Mouse (Mus musculus): ENCODE measurements around the gene H2-T24.

The H2-T24 gene

GRCm38 (mm10) chr17:35981776-35982175 is 38.6 kb downstream of the H2-T24 start:
- DNase-seq (ENCODE audit: extremely low spot score, low spot score): no peak

- no peak for DNase-seq (ENCODE audit: extremely low spot score, low spot score)
These were observed 40.0 kb downstream of the H2-T24 start for GRCm38 (mm10) chr17:35980363-35980754.

GRCm38 (mm10) chr17:35979401-35980362 is 40.7 kb downstream of the H2-T24 start, which contains the start of the genes Gnl1 and Prr3:
Gnl1 (plus strand) TSS chr17:35979851.
Prr3 (minus strand) TSS chr17:35980236.
- peak; percentile 99 for DNase-seq (ENCODE audit: extremely low spot score, low spot score)

- DNase-seq (ENCODE audit: extremely low spot score, low spot score): no peak
These were observed 41.5 kb downstream of the H2-T24 start for GRCm38 (mm10) chr17:35978811-35979400.

GRCm38 (mm10) chr17:35972131-35972530 is 48.2 kb downstream of the H2-T24 start:
- no peak for DNase-seq (ENCODE audit: extremely low spot score, low spot score)

GRCm38 (mm10) chr17:35969418-35970389 is 50.7 kb downstream of the H2-T24 start, which contains the start of gene Abcf1:
Abcf1 (minus strand) TSS chr17:35969761.
- peak; percentile 99 for DNase-seq (ENCODE audit: extremely low spot score, low spot score)

GRCm38 (mm10) chr17:35967621-35968020 is 52.7 kb downstream of the H2-T24 start:
- DNase-seq (ENCODE audit: extremely low spot score, low spot score): no peak

GRCm38 (mm10) chr17:35963279-35963678 is 57.1 kb downstream of the H2-T24 start:
- no peak for DNase-seq (ENCODE audit: extremely low spot score, low spot score)

- no peak for DNase-seq (ENCODE audit: extremely low spot score, low spot score)
These were observed 61.7 kb downstream of the H2-T24 start for GRCm38 (mm10) chr17:35958533-35959223.
